7 mouse cellular contexts compared by ENCODE assay signal in genomic region chr12:3098175-3098574, GRCm38 (mm10).
DNase-seq lines count a peak whose midpoint lies in the region; ATAC-seq and TF ChIP-seq lines count a peak whose summit lies in the region.
"Not testable (repeated sequence)": the region's sequence is repeated elsewhere in the genome, so short reads cannot be mapped to it uniquely, and the experiment has no call there.

No protein-coding gene starts in this region.

- not testable (repeated sequence) for H3K4me1 ChIP-seq in intestine, postnatal 0 days (replicated peaks; ENCODE audit: control insufficient read depth, insufficient read depth, low read length)

- DNase-seq in adrenal gland, adult (ENCODE audit: inconsistent age in 2 of 2, low spot score in 1 of 2), result peak; percentile 39 to 84
- peak; percentile 25 to 46 for DNase-seq in cerebellum, postnatal 4 days (ENCODE audit: low spot score in 2 of 2)
- peak; percentile 3 to 5 for DNase-seq in gastrocnemius, adult 8-10 months (ENCODE audit: low spot score in 2 of 2)
- DNase-seq in left cerebral cortex, adult 11 months (ENCODE audit: low spot score), result peak; percentile 36
- DNase-seq in mesoderm, embryonic 11.5 days (ENCODE audit: low read depth, low spot score), result peak; percentile 2
- DNase-seq in spleen, adult 12 weeks (ENCODE audit: low spot score), result peak; percentile 2

- H3K4me2 ChIP-seq in intestine, postnatal 0 days (replicated peaks; ENCODE audit: low read depth), result not testable (repeated sequence)

- not testable (repeated sequence) for H3K4me3 ChIP-seq in intestine, postnatal 0 days (ENCODE audit: low read depth, low read length)

- WGBS in intestine, postnatal 0 days, result 22% methylated on average over 2 of the region's 2 CpGs

- H3K27ac ChIP-seq in intestine, postnatal 0 days (ENCODE audit: low read depth, low read length), result not testable (repeated sequence)

- not testable (repeated sequence) for H3K36me3 ChIP-seq in intestine, postnatal 0 days (ENCODE audit: control insufficient read depth, insufficient read depth)

- not testable (repeated sequence) for ATAC-seq in intestine, postnatal 0 days

- peak; percentile 33 for TF ChIP-seq CTCF in intestine, postnatal 0 days (IDR thresholded peaks at IDR 0.05; ENCODE audit: low read depth)

- not testable (repeated sequence) for H3K27me3 ChIP-seq in intestine, postnatal 0 days (replicated peaks; ENCODE audit: control insufficient read depth, insufficient read depth, low read length)

- H3K9me3 ChIP-seq in intestine, postnatal 0 days (ENCODE audit: control insufficient read depth), result not testable (repeated sequence)

- H3K9ac ChIP-seq in intestine, postnatal 0 days (ENCODE audit: low read depth, low read length), result not testable (repeated sequence)

Comparison
In these comparisons a context has a peak if more than half of its experiments do, and no peak if none do; other contexts are left out.
1. DNase-seq: peak in every context shown above with its lines; median percentile 62 in adrenal gland, adult; 36 in left cerebral cortex, adult 11 months; 36 in cerebellum, postnatal 4 days; 4 in gastrocnemius, adult 8-10 months; 2 in mesoderm, embryonic 11.5 days; 2 in spleen, adult 12 weeks.